Mouse (Mus musculus): Measurements from ENCODE around the gene Itpr2. TPM values are rescaled to one million over a fixed set of nuclear protein-coding genes. Genes with fewer than 3 reads are reported as not detected.

Itpr2 gene
- polyA plus RNA-seq, 1 experiment from 2014 or later: 6.3 TPM

GRCm38 (mm10) chr6:146438057-146438456 is 64.0 kb downstream of the Itpr2 start:
- 79% methylated on average over 7 of the region's 7 CpGs for WGBS
- ATAC-seq: no peak
- Histone ChIP-seq H3K36me3 (ENCODE audit: control insufficient read depth, insufficient read depth) (no peaks in the 10 kb centered on the region), H3K27me3 (replicated peaks; ENCODE audit: control insufficient read depth, insufficient read depth, low read length) (no peaks in the 10 kb centered on the region), H3K27ac (ENCODE audit: low read depth, low read length) (no peak overlapping the region), H3K4me2 (replicated peaks; ENCODE audit: low read depth) (no peak overlapping the region), H3K9ac (ENCODE audit: low read depth, low read length) (no peak overlapping the region), H3K4me3 (ENCODE audit: low read depth, low read length) (no peak overlapping the region), H3K9me3 (ENCODE audit: control insufficient read depth) (no peaks in the 10 kb centered on the region), H3K4me1 (replicated peaks; ENCODE audit: control insufficient read depth, insufficient read depth, low read length) (no peaks in the 10 kb centered on the region)
- TF ChIP-seq CTCF (IDR thresholded peaks at IDR 0.05; ENCODE audit: low read depth): no peak

- no peak overlapping the region for H3K4me2 ChIP-seq (replicated peaks; ENCODE audit: low read depth)
- no peaks in the 10 kb centered on the region for H3K9me3 ChIP-seq (ENCODE audit: control insufficient read depth)
- no peaks in the 10 kb centered on the region; the same call in 1 of the 2 replicates for H3K4me1 ChIP-seq (replicated peaks; ENCODE audit: control insufficient read depth, insufficient read depth, low read length)
- no peak for TF ChIP-seq CTCF (IDR thresholded peaks at IDR 0.05; ENCODE audit: low read depth)
- 60% methylated on average over 12 of the region's 12 CpGs for whole genome bisulfite sequencing
- no peaks in the 10 kb centered on the region for H3K27me3 ChIP-seq (replicated peaks; ENCODE audit: control insufficient read depth, insufficient read depth, low read length)
- no peak overlapping the region for H3K4me3 ChIP-seq (ENCODE audit: low read depth, low read length)
- ATAC-seq: no peak
- H3K27ac ChIP-seq (ENCODE audit: low read depth, low read length): no peak overlapping the region
- no peak overlapping the region for H3K9ac ChIP-seq (ENCODE audit: low read depth, low read length)
- H3K36me3 ChIP-seq (ENCODE audit: control insufficient read depth, insufficient read depth): no peaks in the 10 kb centered on the region
Measured at GRCm38 (mm10) chr6:146436916-146437496, 65.0 kb downstream of the Itpr2 start.

GRCm38 (mm10) chr6:146434217-146434616 is 67.8 kb downstream of the Itpr2 start:
- no peak for TF ChIP-seq CTCF (IDR thresholded peaks at IDR 0.05; ENCODE audit: low read depth)
- ATAC-seq: no peak
- no peak overlapping the region for H3K4me2 ChIP-seq (replicated peaks; ENCODE audit: low read depth)
- 73% methylated on average over 2 of the region's 2 CpGs for WGBS
- H3K4me1 ChIP-seq (replicated peaks; ENCODE audit: control insufficient read depth, insufficient read depth, low read length): no peaks in the 10 kb centered on the region; the same call in 1 of the 2 replicates
- H3K9ac ChIP-seq (ENCODE audit: low read depth, low read length): no peak overlapping the region
- H3K27me3 ChIP-seq (replicated peaks; ENCODE audit: control insufficient read depth, insufficient read depth, low read length): no peaks in the 10 kb centered on the region
- no peak overlapping the region for H3K4me3 ChIP-seq (ENCODE audit: low read depth, low read length)
- H3K27ac ChIP-seq (ENCODE audit: low read depth, low read length): no peak overlapping the region
- no peaks in the 10 kb centered on the region for H3K9me3 ChIP-seq (ENCODE audit: control insufficient read depth)
- no peaks in the 10 kb centered on the region for H3K36me3 ChIP-seq (ENCODE audit: control insufficient read depth, insufficient read depth)

GRCm38 (mm10) chr6:146432218-146432865 is 69.7 kb downstream of the Itpr2 start:
- no peak overlapping the region for H3K4me3 ChIP-seq (ENCODE audit: low read depth, low read length)
- H3K4me2 ChIP-seq (replicated peaks; ENCODE audit: low read depth): no peak overlapping the region
- no peaks in the 10 kb centered on the region for H3K9me3 ChIP-seq (ENCODE audit: control insufficient read depth)
- 0 out of 2 replicates have a peak, but pooled peaks have one; percentile 47 for ATAC-seq
- no peaks in the 10 kb centered on the region for H3K27me3 ChIP-seq (replicated peaks; ENCODE audit: control insufficient read depth, insufficient read depth, low read length)
- H3K36me3 ChIP-seq (ENCODE audit: control insufficient read depth, insufficient read depth): no peaks in the 10 kb centered on the region
- no peak overlapping the region for H3K9ac ChIP-seq (ENCODE audit: low read depth, low read length)
- TF ChIP-seq CTCF (IDR thresholded peaks at IDR 0.05; ENCODE audit: low read depth): no peak
- 37% methylated on average over 8 of the region's 8 CpGs for WGBS
- no peak overlapping the region for H3K27ac ChIP-seq (ENCODE audit: low read depth, low read length)
- H3K4me1 ChIP-seq (replicated peaks; ENCODE audit: control insufficient read depth, insufficient read depth, low read length): no peaks in the 10 kb centered on the region; the same call in 1 of the 2 replicates

GRCm38 (mm10) chr6:146431777-146432176 is 70.2 kb downstream of the Itpr2 start:
- ATAC-seq: no peak
- no peak overlapping the region for H3K4me3 ChIP-seq (ENCODE audit: low read depth, low read length)
- no peak overlapping the region for H3K9ac ChIP-seq (ENCODE audit: low read depth, low read length)
- H3K9me3 ChIP-seq (ENCODE audit: control insufficient read depth): no peaks in the 10 kb centered on the region
- H3K27me3 ChIP-seq (replicated peaks; ENCODE audit: control insufficient read depth, insufficient read depth, low read length): no peaks in the 10 kb centered on the region
- H3K27ac ChIP-seq (ENCODE audit: low read depth, low read length): no peak overlapping the region
- H3K4me1 ChIP-seq (replicated peaks; ENCODE audit: control insufficient read depth, insufficient read depth, low read length): no peaks in the 10 kb centered on the region; the same call in 1 of the 2 replicates
- no peaks in the 10 kb centered on the region for H3K36me3 ChIP-seq (ENCODE audit: control insufficient read depth, insufficient read depth)
- no peak for TF ChIP-seq CTCF (IDR thresholded peaks at IDR 0.05; ENCODE audit: low read depth)
- H3K4me2 ChIP-seq (replicated peaks; ENCODE audit: low read depth): no peak overlapping the region
- WGBS: 68% methylated on average over 7 of the region's 7 CpGs

GRCm38 (mm10) chr6:146429694-146430380 is 72.2 kb downstream of the Itpr2 start:
- WGBS: 52% methylated on average over 8 of the region's 9 CpGs
- no peak for ATAC-seq
- H3K36me3 ChIP-seq (ENCODE audit: control insufficient read depth, insufficient read depth): no peaks in the 10 kb centered on the region
- no peak overlapping the region for H3K4me2 ChIP-seq (replicated peaks; ENCODE audit: low read depth)
- TF ChIP-seq CTCF (IDR thresholded peaks at IDR 0.05; ENCODE audit: low read depth): peak; percentile 77
- no peak overlapping the region for H3K4me3 ChIP-seq (ENCODE audit: low read depth, low read length)
- no peak overlapping the region for H3K27ac ChIP-seq (ENCODE audit: low read depth, low read length)
- H3K9ac ChIP-seq (ENCODE audit: low read depth, low read length): no peak overlapping the region
- no peaks in the 10 kb centered on the region for H3K9me3 ChIP-seq (ENCODE audit: control insufficient read depth)
- H3K4me1 ChIP-seq (replicated peaks; ENCODE audit: control insufficient read depth, insufficient read depth, low read length): no peaks in the 10 kb centered on the region; the same call in 1 of the 2 replicates
- H3K27me3 ChIP-seq (replicated peaks; ENCODE audit: control insufficient read depth, insufficient read depth, low read length): no peaks in the 10 kb centered on the region

All from intestine, postnatal 0 days (tissue).